Mouse (Mus musculus) adrenal gland, postnatal 4 days (tissue): ENCODE measurements around the gene Rps6kb2. TPM values are rescaled to one million over a fixed set of nuclear protein-coding genes. Genes with fewer than 3 reads are reported as not detected.

Experiments used
- DNase-seq, 2 experiments: peaks; one replicate each; pipeline ENCODE4 v3.0.0; 2021 to 2022; ENCODE audit warnings: low spot score in 2 of 2, mixed read lengths in 2 of 2
- total RNA-seq, 2 experiments: library from RNA; stranded (reverse); gene quantifications; 2 replicates each; pipeline ENCODE4 v1.2.3; 2021

The Rps6kb2 gene
- total RNA-seq, 2 experiments from 2014 or later: 46.6 to 50.0 TPM

DNA sequence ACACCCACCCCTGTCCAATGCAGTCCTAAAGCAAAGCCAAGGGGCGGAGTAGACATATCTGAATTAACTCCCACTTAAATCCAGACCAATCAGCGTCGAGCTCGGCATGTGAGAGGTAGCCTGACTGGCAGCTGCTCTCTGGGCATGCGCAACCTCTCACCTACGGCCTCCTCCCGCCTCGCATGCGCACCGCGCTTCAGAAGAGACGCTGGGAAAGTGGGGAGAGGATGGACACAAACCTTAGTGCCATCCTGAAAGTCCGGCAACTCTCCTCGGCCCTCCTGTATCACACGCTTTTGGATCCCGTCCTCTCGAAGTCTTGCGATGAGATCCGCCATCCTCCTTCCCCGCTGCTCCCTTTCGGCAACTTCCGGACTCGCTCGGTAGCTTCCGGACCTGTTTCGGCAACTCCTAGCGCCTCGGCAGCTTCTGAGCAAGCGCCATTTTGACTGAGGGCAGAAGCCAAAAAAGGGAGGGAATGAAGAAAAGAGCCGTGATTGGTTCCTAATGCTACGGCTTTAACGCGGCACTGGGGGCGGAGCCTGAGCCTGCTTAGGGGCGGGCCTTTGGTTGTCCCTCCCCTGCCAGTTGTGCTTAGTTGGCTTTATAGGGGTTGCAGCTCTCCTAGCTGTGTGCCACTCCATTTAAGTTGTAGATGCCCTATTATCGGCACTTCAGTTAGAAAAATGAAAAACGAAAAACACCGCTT is 41.9 kb downstream of the Rps6kb2 start:
- peak; percentile 90 to 93 for DNase-seq

DNA sequence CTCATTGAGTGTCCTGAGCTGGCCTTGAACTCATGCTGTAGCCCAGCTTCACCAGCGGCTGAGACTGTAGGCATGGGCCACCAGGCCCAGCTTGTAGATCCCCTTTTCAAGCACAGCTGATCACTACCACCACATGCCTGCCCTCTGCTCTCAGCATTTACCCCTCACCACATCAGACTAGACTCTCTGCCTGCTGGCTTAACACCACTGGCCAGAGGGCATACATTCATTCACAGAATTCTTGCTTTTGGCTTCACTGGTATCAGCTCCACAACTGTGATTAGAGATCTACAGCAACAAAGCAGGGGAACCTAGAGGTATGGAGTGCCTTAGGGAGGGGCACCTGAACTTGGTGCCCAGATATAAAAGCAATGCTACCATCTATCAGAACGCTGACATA is 42.7 kb downstream of the Rps6kb2 start:
- no peak for DNase-seq

DNA sequence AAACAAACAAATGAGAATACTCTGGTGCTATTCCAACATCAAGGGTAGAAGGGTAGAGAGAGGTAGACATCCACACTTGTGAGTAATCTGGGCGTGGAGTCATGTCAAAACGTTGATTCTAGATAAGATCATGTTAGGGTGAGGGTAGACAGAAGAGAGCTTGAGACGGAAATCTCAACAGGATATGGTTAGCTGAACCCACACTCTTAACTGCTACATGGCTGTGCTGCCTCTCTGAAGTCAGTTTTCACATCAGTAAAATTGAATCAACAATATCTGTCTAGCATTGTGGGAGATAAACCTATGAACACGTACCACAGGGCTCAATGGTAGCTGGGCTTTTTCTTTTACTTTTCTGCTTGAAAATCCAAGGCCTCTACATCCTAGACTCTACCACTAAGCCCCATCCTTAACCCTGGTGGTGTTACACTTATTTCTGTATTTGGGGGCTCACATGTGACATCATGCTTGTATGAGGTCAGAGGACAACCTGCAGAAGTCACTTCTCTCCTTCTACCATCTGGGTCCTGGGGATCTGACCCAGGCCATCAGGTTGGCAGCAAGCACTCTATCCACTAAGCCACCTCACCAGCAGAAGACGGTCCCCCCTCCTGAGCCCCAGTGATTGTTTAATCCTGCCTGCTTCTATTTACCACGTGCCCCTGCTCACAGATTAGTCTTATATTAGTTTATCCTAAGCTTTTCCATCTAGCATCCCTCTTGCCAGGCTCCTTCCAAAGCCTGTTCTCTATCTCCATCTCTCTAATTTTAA is 43.3 kb downstream of the Rps6kb2 start:
- DNase-seq: no peak

DNA sequence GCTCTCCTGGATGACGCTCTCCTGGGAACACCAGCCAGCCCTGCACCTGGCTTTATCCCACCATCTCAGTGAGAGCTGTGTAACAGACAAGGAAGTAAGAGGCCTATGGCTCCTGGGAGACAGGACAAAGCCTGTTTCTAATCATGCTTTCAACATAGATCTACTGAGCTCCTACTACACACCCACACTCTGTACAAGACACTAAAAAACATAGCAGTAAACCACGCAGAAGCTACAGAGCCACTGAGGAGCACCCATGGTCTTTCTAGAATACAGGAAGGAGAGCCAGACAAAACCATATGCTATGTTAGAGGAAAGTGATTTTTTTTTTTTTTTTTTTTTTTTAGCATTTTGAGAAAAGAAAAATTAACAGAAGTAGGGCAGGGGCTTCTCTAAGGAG is 44.8 kb downstream of the Rps6kb2 start:
- DNase-seq: no peak

DNA sequence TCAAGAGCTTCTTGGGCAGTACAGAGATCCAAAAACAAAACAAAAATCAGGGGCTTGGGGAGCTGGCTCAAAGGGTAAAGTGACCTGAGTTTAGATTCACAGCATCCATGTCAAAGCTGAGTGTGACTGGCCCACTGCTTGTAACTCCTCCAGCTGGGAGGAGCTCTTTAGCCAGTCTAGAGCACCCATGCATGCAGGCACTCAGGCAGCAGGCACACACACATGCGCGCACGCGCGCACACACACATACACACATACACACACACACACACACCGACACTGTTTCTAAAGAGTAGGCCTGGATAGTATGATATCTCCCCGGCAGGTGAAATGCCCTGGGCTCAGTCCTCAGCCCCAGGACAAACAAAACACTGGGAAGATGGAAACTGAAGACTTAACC is 46.1 kb downstream of the Rps6kb2 start:
- DNase-seq: no peak

DNA sequence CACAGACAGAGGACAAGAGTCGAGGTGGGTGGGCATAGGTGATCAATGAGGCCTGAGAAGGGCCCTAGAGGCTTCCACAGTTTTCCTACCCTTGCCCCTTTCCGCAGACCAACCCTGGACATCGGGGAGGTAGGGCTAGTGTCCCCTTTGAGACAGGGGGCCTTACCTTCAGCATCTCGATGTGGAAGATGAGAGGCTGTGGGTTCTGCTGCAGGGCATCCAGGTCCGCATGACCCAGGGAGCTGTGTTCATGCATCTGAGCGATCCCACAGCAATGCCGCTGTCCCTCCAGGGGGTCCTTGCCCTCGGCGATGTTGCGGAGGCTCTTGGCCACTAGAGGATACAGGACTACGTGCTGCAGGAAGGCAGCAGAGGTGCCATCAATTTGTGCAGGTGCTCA is 47.3 kb downstream of the Rps6kb2 start:
- no peak for DNase-seq

DNA sequence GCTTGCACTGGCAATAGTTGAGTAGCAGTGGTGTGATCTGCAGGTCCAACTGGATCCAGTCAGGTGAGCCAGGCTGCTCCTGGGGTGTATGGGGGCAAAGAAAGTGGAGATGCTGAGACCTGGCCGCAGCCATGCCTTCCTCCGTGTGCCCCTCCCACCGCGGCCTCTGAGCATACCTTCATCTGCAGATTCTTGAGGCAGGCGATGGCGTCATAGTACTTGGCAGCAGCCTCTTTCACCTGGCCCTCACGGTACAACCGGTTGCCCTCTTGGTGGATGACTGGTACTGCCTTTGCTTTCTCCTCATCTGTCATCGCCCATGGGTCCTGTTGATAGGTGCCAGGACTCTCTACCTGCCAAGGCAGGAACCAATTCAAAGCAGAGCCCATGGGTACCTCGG is 48.0 kb downstream of the Rps6kb2 start:
- DNase-seq: no peak

DNA sequence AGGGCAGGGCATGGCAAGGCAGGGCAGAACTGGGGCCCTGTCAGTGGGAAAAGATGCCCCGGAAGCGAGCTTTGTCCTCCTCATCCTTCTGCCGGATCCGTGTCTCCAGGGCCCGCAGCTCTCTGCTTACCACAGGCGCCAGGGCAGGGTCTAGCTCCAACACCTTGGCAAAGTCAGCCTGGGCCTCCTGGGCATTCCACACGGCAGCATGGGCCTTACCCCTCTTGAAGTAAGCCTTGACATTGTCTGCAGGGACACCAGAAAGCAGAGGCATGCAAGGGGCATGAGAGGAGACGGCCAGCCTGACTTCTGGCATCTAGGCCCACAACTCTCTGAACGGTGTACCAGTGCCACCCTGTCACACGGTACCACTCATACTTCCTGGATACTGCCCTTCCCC is 48.6 kb downstream of the Rps6kb2 start:
- DNase-seq: no peak

DNA sequence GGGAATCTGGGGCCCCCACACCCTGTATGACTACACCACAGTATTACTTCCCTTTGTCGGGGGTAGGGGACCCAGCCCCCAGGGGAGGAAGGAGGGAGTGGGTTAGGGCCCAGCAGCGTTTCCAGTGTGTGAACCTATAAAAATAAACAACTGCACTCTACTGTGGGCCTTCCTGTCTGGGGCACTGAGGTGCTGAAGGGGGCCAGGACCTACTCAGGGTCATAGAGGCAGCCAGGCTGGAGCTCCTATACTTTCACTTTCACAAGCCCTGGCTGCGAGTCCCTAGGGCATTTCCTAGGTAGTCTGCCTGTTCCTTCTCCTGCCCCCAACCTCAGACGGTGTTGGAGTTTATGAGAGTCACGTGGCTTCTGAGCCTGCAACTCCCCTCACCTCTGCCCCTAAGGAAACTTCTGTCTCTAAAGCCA is 49.3 kb downstream of the Rps6kb2 start:
- peak in 1 of 2 experiments; percentile 33 for DNase-seq

DNA sequence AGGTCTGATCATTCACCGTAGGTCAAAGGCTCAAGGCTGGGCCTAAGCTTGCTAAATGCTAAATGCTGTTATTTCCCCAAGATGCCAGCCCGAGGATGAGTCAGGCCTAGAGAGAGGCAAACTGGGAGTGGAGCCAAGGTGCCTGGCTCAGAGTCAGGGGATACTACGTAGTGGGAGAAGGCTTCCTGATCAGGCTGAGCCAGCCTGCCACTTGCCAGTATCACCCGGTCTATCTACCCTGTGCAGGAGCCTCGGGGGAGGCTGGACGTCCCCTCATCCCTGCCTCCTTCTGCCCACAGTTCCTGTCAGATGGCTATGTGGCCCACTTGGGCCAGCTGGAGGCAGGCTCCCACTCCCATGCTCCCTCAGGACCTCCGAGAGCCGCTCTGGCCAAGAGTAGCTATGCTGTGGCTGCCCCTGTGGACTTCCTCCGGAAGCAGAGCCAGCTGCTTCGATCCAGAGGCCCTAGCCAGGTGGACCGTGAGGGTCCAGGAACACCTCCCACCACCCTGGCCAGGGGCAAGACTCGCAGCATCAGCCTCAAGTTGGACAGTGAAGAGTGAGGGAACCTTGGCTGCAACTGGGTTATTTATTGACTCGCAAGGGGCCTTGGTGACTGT is 49.9 kb downstream of the Rps6kb2 start:
- peak; percentile 73 to 81 for DNase-seq

DNA sequence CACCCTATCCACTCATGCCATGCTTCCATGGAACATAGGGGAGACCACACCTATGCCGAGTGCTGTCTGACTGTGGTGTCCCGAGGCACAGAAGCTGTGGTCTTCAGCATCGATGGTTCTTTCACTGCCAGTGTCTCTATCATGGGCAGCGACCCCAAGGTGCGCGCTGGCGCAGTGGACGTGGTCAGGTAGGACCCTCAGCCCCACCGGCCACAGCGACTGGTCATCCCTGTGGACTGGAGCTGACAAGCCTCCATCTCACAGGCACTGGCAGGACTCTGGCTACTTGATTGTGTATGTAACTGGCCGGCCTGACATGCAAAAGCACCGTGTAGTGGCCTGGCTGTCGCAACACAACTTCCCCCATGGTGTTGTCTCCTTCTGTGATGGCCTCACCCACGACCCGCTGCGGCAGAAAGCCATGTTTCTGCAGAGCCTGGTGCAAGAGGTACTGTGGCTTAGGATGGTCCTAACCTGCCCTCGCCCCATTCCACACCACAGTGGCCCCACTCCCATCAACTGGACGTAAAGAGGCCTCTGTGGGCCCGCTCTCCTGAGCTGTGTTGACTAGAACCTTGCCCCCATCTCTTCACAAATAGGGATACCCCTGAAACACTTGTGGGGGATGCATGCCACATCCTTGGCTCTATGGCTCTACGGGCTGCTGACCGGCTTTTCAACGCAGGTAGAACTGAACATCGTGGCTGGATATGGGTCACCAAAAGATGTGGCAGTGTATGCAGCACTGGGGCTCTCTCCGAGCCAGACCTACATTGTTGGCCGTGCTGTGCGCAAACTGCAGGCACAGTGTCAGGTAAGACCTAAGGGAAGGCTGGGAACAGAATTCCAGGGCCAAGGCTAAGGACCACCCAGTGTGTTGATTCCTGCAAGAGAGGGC is 50.8 kb downstream of the Rps6kb2 start:
- DNase-seq: no peak

DNA sequence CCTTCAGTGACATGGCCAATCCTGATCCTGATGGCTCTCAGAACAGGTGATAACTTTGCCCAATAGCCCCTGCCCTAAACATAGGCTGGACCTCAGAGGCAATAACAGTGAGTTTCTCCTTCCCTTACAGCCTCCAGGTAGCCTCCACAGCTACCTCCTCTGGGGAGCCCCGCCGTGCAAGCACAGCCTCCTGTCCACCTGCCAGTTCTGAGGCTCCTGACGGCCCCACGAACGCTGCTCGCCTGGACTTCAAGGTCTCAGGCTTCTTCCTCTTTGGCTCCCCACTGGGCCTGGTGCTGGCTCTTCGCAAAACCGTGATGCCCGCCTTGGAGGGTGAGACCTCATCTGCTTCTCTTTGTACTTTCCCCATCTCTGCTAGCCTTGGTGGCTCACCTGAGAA is 54.6 kb downstream of the Rps6kb2 start:
- DNase-seq: no peak

DNA sequence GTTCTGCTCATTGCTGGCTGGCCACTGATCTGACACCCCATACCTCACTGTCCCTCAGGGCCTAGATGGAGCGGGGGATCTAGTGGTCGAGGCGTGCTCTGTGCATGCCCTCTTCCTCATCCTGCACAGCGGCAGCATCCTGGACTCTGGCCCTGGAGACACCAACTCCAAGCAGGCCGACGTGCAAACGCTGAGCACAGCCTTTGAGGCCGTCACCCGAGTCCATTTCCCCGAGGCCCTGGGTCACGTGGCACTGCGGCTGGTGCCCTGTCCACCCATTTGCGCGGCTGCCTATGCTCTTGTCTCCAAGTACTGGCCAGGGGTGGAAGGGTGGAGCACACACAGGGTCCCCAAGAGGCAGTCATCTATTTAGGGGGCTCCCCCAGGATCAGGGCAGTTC is 56.5 kb downstream of the Rps6kb2 start:
- no peak for DNase-seq

DNA sequence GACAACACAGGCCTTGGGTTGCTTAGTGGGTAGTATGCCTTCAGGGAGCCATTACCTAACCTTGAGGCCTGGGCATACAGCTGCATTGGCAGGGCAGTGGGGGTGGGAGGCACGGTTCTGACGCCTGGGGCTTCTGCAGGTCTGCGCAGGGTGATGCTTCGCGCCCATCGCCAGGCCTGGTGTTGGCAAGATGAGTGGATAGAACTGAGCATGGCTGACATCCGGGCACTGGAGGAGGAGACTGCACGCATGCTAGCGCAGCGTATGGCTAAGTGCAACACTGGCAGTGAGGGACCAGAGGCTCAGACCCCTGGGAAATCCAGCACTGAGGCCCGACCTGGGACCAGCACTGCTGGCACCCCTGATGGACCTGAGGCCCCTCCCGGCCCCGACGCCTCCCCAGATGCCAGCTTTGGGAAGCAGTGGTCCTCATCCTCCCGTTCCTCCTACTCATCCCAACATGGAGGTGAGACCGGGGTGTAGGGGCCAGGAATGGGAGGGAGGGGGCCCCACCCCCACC is 58.4 kb downstream of the Rps6kb2 start:
- DNase-seq: no peak

Other genes with a start within 250 kb of the Rps6kb2 start
- gene Aldh3b1, start 233.5 kb downstream of the Rps6kb2 start, total RNA-seq: 100 to 1,000 TPM; 117 to 121 TPM
- 10 to 100 TPM; 53.9 to 60.7 TPM for gene Unc93b1, start 228.2 kb downstream of the Rps6kb2 start, total RNA-seq
- gene Aldh3b3, start 204.7 kb downstream of the Rps6kb2 start, total RNA-seq: under 1 TPM; 0.67 to 0.87 TPM
- gene Aldh3b2, start 191.0 kb downstream of the Rps6kb2 start, total RNA-seq: 1 to 10 TPM; 7.5 to 8.4 TPM
- gene Acy3, start 176.8 kb downstream of the Rps6kb2 start, total RNA-seq: 10 to 100 TPM; 32.3 to 36.8 TPM
- gene Tbx10, start 170.6 kb downstream of the Rps6kb2 start, total RNA-seq: under 1 TPM in 1 of 2 experiments, not detected in 1; 0.34 TPM
- 10 to 100 TPM; 21.7 to 21.9 TPM for gene Nudt8, start 162.8 kb downstream of the Rps6kb2 start, total RNA-seq
- 1 to 10 TPM; 1.7 to 1.8 TPM for gene Gm49405, start 162.7 kb downstream of the Rps6kb2 start, total RNA-seq
- gene Doc2g, start 160.0 kb downstream of the Rps6kb2 start, total RNA-seq: 1 to 10 TPM; 2.4 to 2.6 TPM
- 100 to 1,000 TPM; 253 to 283 TPM for gene Ndufv1, start 150.5 kb downstream of the Rps6kb2 start, total RNA-seq
- gene Gstp1, start 125.4 kb downstream of the Rps6kb2 start, total RNA-seq: 100 to 1,000 TPM; 258 to 283 TPM
- 10 to 100 TPM; 52.6 to 68.8 TPM for gene Gstp2, start 117.3 kb downstream of the Rps6kb2 start, total RNA-seq
- 10 to 100 TPM in 1 of 2 experiments, 1 to 10 TPM in 1; 1.9 to 37.5 TPM for gene Gstp3, start 103.8 kb downstream of the Rps6kb2 start, total RNA-seq
- 1 to 10 TPM in 1 of 2 experiments, not detected in 1; 1.2 TPM for gene Cabp2, start 81.8 kb downstream of the Rps6kb2 start, total RNA-seq
- gene Cdk2ap2, start 66.2 kb downstream of the Rps6kb2 start, total RNA-seq: 10 to 100 TPM; 45.8 to 47.3 TPM
- 10 to 100 TPM; 51.6 to 65.0 TPM for gene Pitpnm1, start 63.4 kb downstream of the Rps6kb2 start, total RNA-seq
- gene Aip, start 37.5 kb downstream of the Rps6kb2 start, total RNA-seq: 10 to 100 TPM; 86.1 to 88.5 TPM
- gene Gpr152, start 23.6 kb downstream of the Rps6kb2 start, total RNA-seq: under 1 TPM; 0.08 to 0.14 TPM
- under 1 TPM in 1 of 2 experiments, not detected in 1; 0.20 TPM for gene Cabp4, start 19.3 kb downstream of the Rps6kb2 start, total RNA-seq
- 100 to 1,000 TPM; 192 to 203 TPM for gene Coro1b, start 14.7 kb downstream of the Rps6kb2 start, total RNA-seq
- gene Ptprcap, start 9.8 kb downstream of the Rps6kb2 start, total RNA-seq: 1 to 10 TPM; 5.1 to 5.2 TPM
- 1 to 10 TPM; 5.5 to 7.3 TPM for gene Carns1, start 12.1 kb upstream of the Rps6kb2 start, total RNA-seq
- gene Tbc1d10c, start 27.9 kb upstream of the Rps6kb2 start, total RNA-seq: 1 to 10 TPM; 3.2 to 4.3 TPM
- gene Ppp1ca, start 28.7 kb upstream of the Rps6kb2 start, total RNA-seq: 100 to 1,000 TPM; 464 to 467 TPM
- gene Rad9a, start 38.3 kb upstream of the Rps6kb2 start, total RNA-seq: 10 to 100 TPM; 14.7 to 16.2 TPM
- gene Clcf1, start 50.9 kb upstream of the Rps6kb2 start, total RNA-seq: 10 to 100 TPM; 10.0 to 10.7 TPM
- not detected for gene AC109138.7, start 51.0 kb upstream of the Rps6kb2 start, total RNA-seq
- gene Pold4, start 68.5 kb upstream of the Rps6kb2 start, total RNA-seq: 10 to 100 TPM; 32.7 to 34.3 TPM
- gene Ssh3, start 105.8 kb upstream of the Rps6kb2 start, total RNA-seq: 10 to 100 TPM; 37.6 to 40.9 TPM
- 1 to 10 TPM; 8.2 to 8.8 TPM for gene Ankrd13d, start 119.8 kb upstream of the Rps6kb2 start, total RNA-seq
- 10 to 100 TPM; 54.6 to 57.8 TPM for gene Grk2, start 142.9 kb upstream of the Rps6kb2 start, total RNA-seq
- 100 to 1,000 TPM; 104 to 106 TPM for gene Kdm2a, start 234.9 kb upstream of the Rps6kb2 start, total RNA-seq